Mouse (Mus musculus) embryo, embryonic 10 days (tissue): Measurements from ENCODE around the gene Palm2.
A peak's percentile ranks its signal among the peaks of the same experiment; 100 is the strongest.

Source experiments
- DNase-seq: peaks from one replicate; pipeline ENCODE4 v3.0.0-alpha.2; 2015; ENCODE audit warnings: low spot score

Gene Palm2

GRCm38 (mm10) chr4:57618743-57619142 is 184.7 kb downstream of the Palm2 start:
- DNase-seq, result no peak

- no peak for DNase-seq
Observed at GRCm38 (mm10) chr4:57622816-57623215, 188.8 kb downstream of the Palm2 start.

GRCm38 (mm10) chr4:57624819-57625218 is 190.8 kb downstream of the Palm2 start:
- DNase-seq, result no peak

- no peak for DNase-seq
Observed at GRCm38 (mm10) chr4:57625306-57625705, 191.3 kb downstream of the Palm2 start.

- no peak for DNase-seq
Observed at GRCm38 (mm10) chr4:57625756-57626155, 191.7 kb downstream of the Palm2 start.

- DNase-seq, result no peak
Observed at GRCm38 (mm10) chr4:57626921-57627320, 192.9 kb downstream of the Palm2 start.

- no peak for DNase-seq
Observed at GRCm38 (mm10) chr4:57632386-57632785, 198.3 kb downstream of the Palm2 start.

- no peak for DNase-seq
Observed at GRCm38 (mm10) chr4:57633052-57633451, 199.0 kb downstream of the Palm2 start.

- DNase-seq, result no peak
Observed at GRCm38 (mm10) chr4:57634956-57635355, 200.9 kb downstream of the Palm2 start.

- DNase-seq, result no peak
Observed at GRCm38 (mm10) chr4:57636782-57637482, 202.9 kb downstream of the Palm2 start.

GRCm38 (mm10) chr4:57637636-57638386 is 203.8 kb downstream of the Palm2 start:
- peak; percentile 21 for DNase-seq

- no peak for DNase-seq
Observed at GRCm38 (mm10) chr4:57638941-57639340, 204.9 kb downstream of the Palm2 start.

- DNase-seq, result no peak
Observed at GRCm38 (mm10) chr4:57640222-57640621, 206.2 kb downstream of the Palm2 start.

GRCm38 (mm10) chr4:57640971-57641370 is 206.9 kb downstream of the Palm2 start:
- no peak for DNase-seq

- DNase-seq, result no peak
Observed at GRCm38 (mm10) chr4:57650994-57651393, 216.9 kb downstream of the Palm2 start.

- no peak for DNase-seq
Observed at GRCm38 (mm10) chr4:57651547-57651946, 217.5 kb downstream of the Palm2 start.

- no peak for DNase-seq
Observed at GRCm38 (mm10) chr4:57652185-57652904, 218.3 kb downstream of the Palm2 start.

GRCm38 (mm10) chr4:57655966-57656365 is 221.9 kb downstream of the Palm2 start:
- DNase-seq, result no peak

GRCm38 (mm10) chr4:57656388-57656787 is 222.3 kb downstream of the Palm2 start:
- DNase-seq, result no peak

- no peak for DNase-seq
Observed at GRCm38 (mm10) chr4:57656861-57657260, 222.8 kb downstream of the Palm2 start.

GRCm38 (mm10) chr4:57660470-57660869 is 226.4 kb downstream of the Palm2 start:
- peak; percentile 51 for DNase-seq

- no peak for DNase-seq
Observed at GRCm38 (mm10) chr4:57666101-57666500, 232.1 kb downstream of the Palm2 start.
